Mouse (Mus musculus): ENCODE results near the gene Hist1h3d. TPM values are rescaled to one million over a fixed set of nuclear protein-coding genes. Genes with fewer than 3 reads are reported as not detected.
"Not testable (repeated sequence)": the region's sequence is repeated elsewhere in the genome, so short reads cannot be mapped to it uniquely, and the experiment has no call there.

The Hist1h3d gene
- polyA plus RNA-seq, 1 experiment from 2014 or later = 1.2 TPM

- Histone ChIP-seq H3K4me2 (peak overlapping the region; percentile 84), H3K4me3 (peak overlapping the region; percentile 52), H3K27ac (peak overlapping the region; percentile 93), H3K4me1 (peaks cover 42% of the 10 kb centered on the region), H3K9ac (peak overlapping the region; percentile 65)
- H3K36me3 ChIP-seq (replicated peaks); H3K27me3 ChIP-seq (replicated peaks); H3K9me3 ChIP-seq: not testable (repeated sequence)
- WGBS = under 1% methylated on average over 36 of the region's 36 CpGs
- peak; percentile 90 for ATAC-seq (replicated peaks)
These were observed 10.0 kb downstream of the Hist1h3d start for GRCm38 (mm10) chr13:23585442-23586098.

GRCm38 (mm10) chr13:23586099-23586939 lies 10.8 kb downstream of the Hist1h3d start:
- Histone ChIP-seq H3K9me3 (no peaks in the 10 kb centered on the region), H3K4me3 (peak overlapping the region; percentile 52), H3K9ac (peak overlapping the region; percentile 29; the same call in 1 of the 2 replicates), H3K4me1 (peaks cover 37% of the 10 kb centered on the region), H3K27me3 (replicated peaks) (no peaks in the 10 kb centered on the region), H3K27ac (peak overlapping the region; percentile 93), H3K4me2 (peak overlapping the region; percentile 84), H3K36me3 (replicated peaks) (no peaks in the 10 kb centered on the region)
- ATAC-seq (replicated peaks) = no peak
- WGBS = under 1% methylated on average over 22 of the region's 22 CpGs

- Histone ChIP-seq H3K9ac (peak overlapping the region; percentile 29; the same call in 1 of the 2 replicates), H3K4me2 (peak overlapping the region; percentile 84)
- 4% methylated on average over 1 of the region's 1 CpGs for WGBS
These were observed 11.3 kb downstream of the Hist1h3d start for GRCm38 (mm10) chr13:23586940-23587225.

GRCm38 (mm10) chr13:23591206-23591605 lies 15.6 kb downstream of the Hist1h3d start:
- 95% methylated on average over 7 of the region's 7 CpGs for WGBS

More at GRCm38 (mm10) chr13:23586940-23587225, 11.3 kb downstream of the Hist1h3d start:
- Histone ChIP-seq H3K27ac (peak overlapping the region; percentile 76), H3K27me3 (replicated peaks) (no peaks in the 10 kb centered on the region), H3K4me1 (peaks cover 34% of the 10 kb centered on the region), H3K36me3 (replicated peaks) (no peaks in the 10 kb centered on the region), H3K9me3 (no peaks in the 10 kb centered on the region), H3K4me3 (peak overlapping the region; percentile 52)
- ATAC-seq (replicated peaks) = no peak

GRCm38 (mm10) chr13:23591886-23592285 lies 16.3 kb downstream of the Hist1h3d start:
- not testable (repeated sequence) for H3K4me3 ChIP-seq; H3K9me3 ChIP-seq; ATAC-seq (replicated peaks); H3K4me1 ChIP-seq; H3K4me2 ChIP-seq; H3K27ac ChIP-seq; H3K27me3 ChIP-seq (replicated peaks); H3K9ac ChIP-seq; H3K36me3 ChIP-seq (replicated peaks)
- whole genome bisulfite sequencing = 91% methylated on average over 7 of the region's 7 CpGs

More at GRCm38 (mm10) chr13:23591206-23591605, 15.6 kb downstream of the Hist1h3d start:
- H3K4me1 ChIP-seq = peaks cover 10% of the 10 kb centered on the region
- H3K4me3 ChIP-seq = no peak overlapping the region
- no peak for ATAC-seq (replicated peaks)
- H3K9ac ChIP-seq = no peak overlapping the region
- no peaks in the 10 kb centered on the region for H3K9me3 ChIP-seq
- H3K36me3 ChIP-seq (replicated peaks) = no peaks in the 10 kb centered on the region
- no peak overlapping the region for H3K4me2 ChIP-seq
- no peaks in the 10 kb centered on the region for H3K27me3 ChIP-seq (replicated peaks)
- no peak overlapping the region for H3K27ac ChIP-seq

GRCm38 (mm10) chr13:23592614-23593013 lies 17.1 kb downstream of the Hist1h3d start:
- H3K4me2 ChIP-seq = no peak overlapping the region
- no peak for ATAC-seq (replicated peaks)
- no peak overlapping the region for H3K4me3 ChIP-seq
- no peak overlapping the region for H3K9ac ChIP-seq
- no peak overlapping the region for H3K27ac ChIP-seq
- 91% methylated on average over 7 of the region's 7 CpGs for WGBS
- H3K4me1 ChIP-seq = no peaks in the 10 kb centered on the region
- H3K27me3 ChIP-seq (replicated peaks) = no peaks in the 10 kb centered on the region
- H3K36me3 ChIP-seq (replicated peaks) = no peaks in the 10 kb centered on the region
- H3K9me3 ChIP-seq = no peaks in the 10 kb centered on the region

- no peaks in the 10 kb centered on the region for H3K36me3 ChIP-seq (replicated peaks)
- WGBS = 89% methylated on average over 5 of the region's 5 CpGs
- no peak for ATAC-seq (replicated peaks)
- H3K4me1 ChIP-seq = no peaks in the 10 kb centered on the region
- no peak overlapping the region for H3K27ac ChIP-seq
- H3K4me2 ChIP-seq = no peak overlapping the region
- H3K27me3 ChIP-seq (replicated peaks) = no peaks in the 10 kb centered on the region
- no peak overlapping the region for H3K9ac ChIP-seq
- no peak overlapping the region for H3K4me3 ChIP-seq
- H3K9me3 ChIP-seq = no peaks in the 10 kb centered on the region
These were observed 17.6 kb downstream of the Hist1h3d start for GRCm38 (mm10) chr13:23593051-23593770.

- ATAC-seq (replicated peaks) = no peak
- WGBS = 84% methylated on average over 2 of the region's 2 CpGs
- no peaks in the 10 kb centered on the region for H3K36me3 ChIP-seq (replicated peaks)
- H3K27me3 ChIP-seq (replicated peaks) = no peaks in the 10 kb centered on the region
- H3K4me2 ChIP-seq = no peak overlapping the region
- H3K9ac ChIP-seq = no peak overlapping the region
- H3K27ac ChIP-seq = no peak overlapping the region
- no peaks in the 10 kb centered on the region for H3K9me3 ChIP-seq
- H3K4me1 ChIP-seq = no peaks in the 10 kb centered on the region
- no peak overlapping the region for H3K4me3 ChIP-seq
These were observed 19.6 kb downstream of the Hist1h3d start for GRCm38 (mm10) chr13:23595185-23595584.

- H3K4me2 ChIP-seq = no peak overlapping the region
- no peaks in the 10 kb centered on the region for H3K36me3 ChIP-seq (replicated peaks)
- no peak for ATAC-seq (replicated peaks)
- WGBS = 84% methylated on average over 7 of the region's 7 CpGs
- H3K27me3 ChIP-seq (replicated peaks) = no peaks in the 10 kb centered on the region
- H3K27ac ChIP-seq = no peak overlapping the region
- H3K9me3 ChIP-seq = no peaks in the 10 kb centered on the region
- H3K4me1 ChIP-seq = no peaks in the 10 kb centered on the region
- H3K4me3 ChIP-seq = no peak overlapping the region
- H3K9ac ChIP-seq = no peak overlapping the region
These were observed 20.2 kb downstream of the Hist1h3d start for GRCm38 (mm10) chr13:23595622-23596372.

GRCm38 (mm10) chr13:23597957-23598356 lies 22.4 kb downstream of the Hist1h3d start:
- H3K9ac ChIP-seq = no peak overlapping the region
- H3K27ac ChIP-seq = no peak overlapping the region
- no peak overlapping the region for H3K4me2 ChIP-seq
- H3K4me3 ChIP-seq = no peak overlapping the region
- H3K27me3 ChIP-seq (replicated peaks) = no peaks in the 10 kb centered on the region
- no peaks in the 10 kb centered on the region for H3K4me1 ChIP-seq
- no peaks in the 10 kb centered on the region for H3K36me3 ChIP-seq (replicated peaks)
- no peak for ATAC-seq (replicated peaks)
- no peaks in the 10 kb centered on the region for H3K9me3 ChIP-seq
- 7% methylated on average over 9 of the region's 9 CpGs for WGBS

GRCm38 (mm10) chr13:23603182-23603699 lies 27.7 kb downstream of the Hist1h3d start:
- Histone ChIP-seq H3K4me3 (no peak overlapping the region), H3K27me3 (replicated peaks) (no peaks in the 10 kb centered on the region), H3K9me3 (no peaks in the 10 kb centered on the region), H3K9ac (no peak overlapping the region), H3K4me1 (no peaks in the 10 kb centered on the region), H3K36me3 (replicated peaks) (no peaks in the 10 kb centered on the region), H3K4me2 (no peak overlapping the region), H3K27ac (no peak overlapping the region)
- 82% methylated on average over 7 of the region's 7 CpGs for WGBS
- ATAC-seq (replicated peaks) = no peak

Data from midbrain, embryonic 15.5 days (tissue).